Mouse (Mus musculus) neural tube, embryonic 12.5 days (tissue): ENCODE data around the gene Dolk. TPM values are rescaled to one million over a fixed set of nuclear protein-coding genes. Genes with fewer than 3 reads are reported as not detected.

ENCODE experiments used
- ATAC-seq: fragments of 200-750 bp; cut with Nextera tagmentation; 2 replicates; pipeline ENCODE4 v1.8.0; 2017; ENCODE audit warnings: low read depth, mild to moderate bottlenecking, moderate TSS enrichment, moderate library complexity; ENCODE audit not compliant: low FRiP score
- H3K27ac ChIP-seq: fragments of 300-500 bp; sonication (generic); 2 replicates; pipeline ENCODE4 v1.5.1; 2016
- H3K27me3 ChIP-seq: fragments of 300-500 bp; sonication (generic); replicated peaks from 2 replicates; pipeline ENCODE4 v1.6.1; 2016; ENCODE audit warnings: mild to moderate bottlenecking
- H3K36me3 ChIP-seq: fragments of 300-500 bp; sonication (generic); 2 replicates; pipeline ENCODE4 v1.6.1; 2016; ENCODE audit warnings: mild to moderate bottlenecking
- H3K4me1 ChIP-seq: fragments of 300-500 bp; sonication (generic); 2 replicates; pipeline ENCODE4 v1.6.1; 2016
- H3K4me2 ChIP-seq: fragments of 300-500 bp; sonication (generic); replicated peaks from 2 replicates; pipeline ENCODE4 v1.6.1; 2016; ENCODE audit warnings: mild to moderate bottlenecking
- H3K4me3 ChIP-seq: fragments of 300-500 bp; sonication (generic); 2 replicates; pipeline ENCODE4 v1.5.1; 2016
- H3K9ac ChIP-seq: fragments of 300-500 bp; sonication (generic); 2 replicates; pipeline ENCODE4 v1.6.1; 2016; ENCODE audit warnings: mild to moderate bottlenecking
- H3K9me3 ChIP-seq: fragments of 300-500 bp; sonication (generic); 2 replicates; pipeline ENCODE4 v1.6.1; 2016; ENCODE audit warnings: mild to moderate bottlenecking
- WGBS: fragments of 180-500 bp; shearing (Covaris S2); methylation state at CpG from one replicate; pipeline ENCODE4 v1.1.7; 2016; 5-methylcytosine and 5-hydroxymethylcytosine counted together
- polyA plus RNA-seq: library from polyadenylated mRNA; unstranded; fragments of >200 nt; fragmentation: Nextera tagmentation; extraction: Ambion mirVana; gene quantifications from 2 replicates; pipeline ENCODE4 v1.2.1, GENCODE M21; 2016

Dolk gene
- polyA plus RNA-seq, result 27.5 and 28.8 TPM in 2 replicates

GRCm38 (mm10) chr2:30286192-30287026 is at the start of gene Dolk, which contains the start of gene Nup188:
Gene Dolk (minus strand): TSS chr2:30286334.
Gene Nup188 (plus strand): TSS chr2:30286397.
- Histone ChIP-seq H3K4me2 (peak within 1 kb of the TSS; percentile 98), H3K4me3 (peak within 1 kb of the TSS; percentile 96), H3K27ac (peak within 1 kb of the TSS; percentile 48), H3K9me3 (no peaks in the 10 kb centered on the region), H3K4me1 (peaks cover 23% of the 10 kb centered on the region), H3K27me3 (no peaks in the 10 kb centered on the region), H3K36me3 (peaks cover 8% of the 10 kb centered on the region; the same call in 1 of the 2 replicates), H3K9ac (peak within 1 kb of the TSS; percentile 88)
- ATAC-seq, result peak; percentile 89
- WGBS, result under 1% methylated on average over 68 of the region's 68 CpGs

DNA sequence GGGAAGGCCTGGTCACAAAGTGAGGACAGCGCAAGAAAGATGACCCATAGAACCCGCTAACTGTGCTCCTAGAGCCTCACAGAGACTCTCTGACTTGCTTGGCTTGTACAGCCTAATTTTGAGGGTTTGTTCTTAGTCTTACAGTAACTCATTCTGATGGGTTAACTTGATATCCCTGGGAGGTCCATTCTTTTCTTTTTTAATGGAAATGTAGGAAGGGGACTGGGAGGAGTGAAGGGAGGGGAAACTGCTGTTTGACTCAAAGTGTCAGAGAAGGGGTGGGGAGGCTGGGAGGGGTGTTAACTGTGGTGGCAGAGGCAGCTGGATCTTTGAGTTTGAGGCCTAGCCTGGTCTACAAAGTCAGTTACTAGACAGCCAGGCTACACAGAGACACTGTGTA is 49.2 kb upstream of the Dolk start:
- ATAC-seq, result no peak
- no peak overlapping the region for H3K4me3 ChIP-seq
- no peaks in the 10 kb centered on the region for H3K9me3 ChIP-seq
- no peak overlapping the region for H3K9ac ChIP-seq
- H3K27me3 ChIP-seq, result no peaks in the 10 kb centered on the region
- H3K4me1 ChIP-seq, result no peaks in the 10 kb centered on the region
- no peak overlapping the region for H3K4me2 ChIP-seq
- no peak overlapping the region for H3K27ac ChIP-seq
- H3K36me3 ChIP-seq, result peaks cover 98% of the 10 kb centered on the region
- 89% methylated on average over 2 of the region's 2 CpGs for WGBS

DNA sequence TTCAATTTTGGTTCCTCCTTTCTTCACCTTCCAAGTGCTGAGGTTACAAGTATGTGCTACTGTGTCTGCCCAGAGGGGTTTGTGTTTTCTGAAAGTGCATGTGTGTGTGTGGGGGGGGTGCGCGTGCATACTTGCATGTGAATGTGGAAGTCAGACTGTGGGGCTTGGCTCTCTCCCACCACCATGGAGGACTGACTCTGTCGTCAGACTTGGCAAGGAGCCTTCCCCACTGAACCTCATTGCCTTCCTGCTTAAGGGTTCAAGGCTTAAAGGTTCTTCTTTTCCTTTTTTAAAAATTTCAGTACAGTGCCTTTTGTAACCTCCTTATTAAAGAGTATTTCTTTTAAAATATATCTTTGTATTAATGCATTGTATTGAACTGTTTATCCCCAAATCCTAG is 42.7 kb upstream of the Dolk start:
- H3K4me1 ChIP-seq, result no peaks in the 10 kb centered on the region
- H3K4me2 ChIP-seq, result no peak overlapping the region
- peaks cover 96% of the 10 kb centered on the region for H3K36me3 ChIP-seq
- 94% methylated on average over 3 of the region's 3 CpGs for WGBS
- no peak overlapping the region for H3K27ac ChIP-seq
- H3K4me3 ChIP-seq, result no peak overlapping the region
- no peaks in the 10 kb centered on the region for H3K27me3 ChIP-seq
- no peak for ATAC-seq
- H3K9ac ChIP-seq, result no peak overlapping the region
- no peaks in the 10 kb centered on the region for H3K9me3 ChIP-seq

DNA sequence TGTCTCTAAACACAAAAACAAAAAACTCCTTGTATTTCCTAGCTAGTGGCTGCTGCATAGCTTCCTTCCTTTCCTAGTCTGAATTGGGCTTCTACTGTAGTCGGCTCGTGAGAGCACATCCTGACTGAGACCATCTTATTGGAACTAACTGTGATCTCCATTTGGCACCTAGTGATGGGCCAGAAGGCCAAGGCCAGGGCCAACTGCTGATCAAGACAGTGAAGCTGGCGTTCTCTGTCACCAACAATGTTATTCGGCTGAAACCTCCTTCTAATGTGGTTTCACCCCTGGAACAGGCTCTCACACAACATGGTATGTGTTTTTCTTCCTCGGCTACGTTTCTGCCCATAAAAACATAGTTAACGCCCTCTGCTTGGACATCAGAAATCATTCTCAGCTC is 41.1 kb upstream of the Dolk start:
- Histone ChIP-seq H3K27ac (no peak overlapping the region), H3K4me1 (no peaks in the 10 kb centered on the region), H3K27me3 (no peaks in the 10 kb centered on the region), H3K9ac (no peak overlapping the region), H3K4me2 (no peak overlapping the region), H3K4me3 (no peak overlapping the region), H3K9me3 (no peaks in the 10 kb centered on the region), H3K36me3 (peaks cover 96% of the 10 kb centered on the region)
- WGBS, result 94% methylated on average over 7 of the region's 7 CpGs
- ATAC-seq, result no peak

- WGBS, result 95% methylated on average over 5 of the region's 5 CpGs
- no peak overlapping the region for H3K27ac ChIP-seq
- ATAC-seq, result no peak
These were observed 39.2 kb upstream of the Dolk start for GRCm38 (mm10) chr2:30325296-30325695.

GRCm38 (mm10) chr2:30323111-30323510 is 37.0 kb upstream of the Dolk start:
- 87% methylated on average over 7 of the region's 7 CpGs for WGBS
- H3K4me1 ChIP-seq, result no peaks in the 10 kb centered on the region
- no peak overlapping the region for H3K4me3 ChIP-seq
- no peak overlapping the region for H3K9ac ChIP-seq
- no peaks in the 10 kb centered on the region for H3K27me3 ChIP-seq
- no peak overlapping the region for H3K27ac ChIP-seq
- no peak overlapping the region for H3K4me2 ChIP-seq
- no peak for ATAC-seq
- H3K36me3 ChIP-seq, result peaks cover 92% of the 10 kb centered on the region
- H3K9me3 ChIP-seq, result no peaks in the 10 kb centered on the region

More at GRCm38 (mm10) chr2:30325296-30325695, 39.2 kb upstream of the Dolk start:
- Histone ChIP-seq H3K27me3 (no peaks in the 10 kb centered on the region), H3K9me3 (no peaks in the 10 kb centered on the region), H3K9ac (no peak overlapping the region), H3K4me1 (no peaks in the 10 kb centered on the region), H3K36me3 (peaks cover 95% of the 10 kb centered on the region), H3K4me2 (no peak overlapping the region), H3K4me3 (no peak overlapping the region)

DNA sequence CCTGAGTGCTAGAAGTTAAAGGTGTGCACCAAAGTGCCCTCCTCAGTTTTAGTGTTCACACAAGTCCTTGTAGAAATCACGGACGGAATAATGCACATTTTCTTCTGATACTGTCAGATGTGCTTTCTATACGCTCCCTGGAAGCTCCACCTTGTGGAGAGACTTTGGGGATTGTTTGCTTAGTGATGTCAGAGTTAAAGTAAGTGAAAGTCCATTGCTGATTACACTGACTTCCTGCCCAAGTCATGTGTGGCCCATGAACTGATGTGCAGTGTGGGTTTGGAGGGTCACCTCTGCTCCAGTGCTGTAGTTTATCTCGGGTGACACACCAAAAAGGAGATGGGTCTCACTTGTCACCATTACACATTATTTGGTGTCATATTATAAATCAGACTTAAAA is 33.1 kb upstream of the Dolk start:
- Histone ChIP-seq H3K4me3 (no peak overlapping the region), H3K27ac (no peak overlapping the region), H3K9ac (no peak overlapping the region), H3K4me2 (no peak overlapping the region), H3K36me3 (peaks cover 92% of the 10 kb centered on the region), H3K4me1 (no peaks in the 10 kb centered on the region), H3K27me3 (no peaks in the 10 kb centered on the region), H3K9me3 (no peaks in the 10 kb centered on the region)
- no peak for ATAC-seq
- WGBS, result 90% methylated on average over 4 of the region's 4 CpGs

DNA sequence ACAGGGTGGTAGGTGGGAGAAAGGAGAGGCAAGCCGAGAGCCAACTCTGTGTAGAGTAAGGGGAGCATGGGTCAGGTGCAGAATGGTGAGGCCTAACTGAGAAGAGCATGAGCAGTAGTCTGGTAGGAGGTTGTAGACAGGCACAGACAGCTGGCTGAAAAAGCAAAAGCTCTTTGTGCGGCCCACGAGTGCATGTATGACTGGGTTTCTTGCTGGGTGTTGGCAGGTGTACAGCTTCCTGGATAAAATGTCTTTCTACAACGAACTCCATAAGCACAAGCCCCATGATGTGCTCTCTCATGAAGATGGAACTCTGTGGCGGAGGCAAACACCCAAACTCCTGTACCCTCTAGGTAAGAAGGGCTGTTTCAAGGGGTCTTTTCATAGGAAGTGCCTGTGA is 30.8 kb upstream of the Dolk start:
- Histone ChIP-seq H3K9ac (no peak overlapping the region), H3K36me3 (peaks cover 91% of the 10 kb centered on the region), H3K4me3 (no peak overlapping the region), H3K9me3 (no peaks in the 10 kb centered on the region), H3K4me1 (no peaks in the 10 kb centered on the region), H3K27me3 (no peaks in the 10 kb centered on the region), H3K4me2 (no peak overlapping the region), H3K27ac (no peak overlapping the region)
- no peak for ATAC-seq
- 94% methylated on average over 5 of the region's 5 CpGs for WGBS

- Histone ChIP-seq H3K27me3 (no peaks in the 10 kb centered on the region), H3K36me3 (peaks cover 90% of the 10 kb centered on the region), H3K4me2 (no peak overlapping the region), H3K27ac (no peak overlapping the region), H3K4me1 (no peaks in the 10 kb centered on the region), H3K9ac (no peak overlapping the region), H3K4me3 (no peak overlapping the region), H3K9me3 (no peaks in the 10 kb centered on the region)
- no peak for ATAC-seq
- WGBS, result 96% methylated on average over 4 of the region's 4 CpGs
These were observed 30.0 kb upstream of the Dolk start for GRCm38 (mm10) chr2:30316136-30316535.

GRCm38 (mm10) chr2:30311481-30311880 is 25.3 kb upstream of the Dolk start:
- H3K9ac ChIP-seq, result no peak overlapping the region
- no peak overlapping the region for H3K4me2 ChIP-seq
- WGBS, result 98% methylated on average over 2 of the region's 2 CpGs
- no peaks in the 10 kb centered on the region for H3K4me1 ChIP-seq
- no peaks in the 10 kb centered on the region for H3K27me3 ChIP-seq
- no peak overlapping the region for H3K27ac ChIP-seq
- H3K9me3 ChIP-seq, result no peaks in the 10 kb centered on the region
- ATAC-seq, result no peak
- H3K4me3 ChIP-seq, result no peak overlapping the region
- peaks cover 96% of the 10 kb centered on the region for H3K36me3 ChIP-seq

DNA sequence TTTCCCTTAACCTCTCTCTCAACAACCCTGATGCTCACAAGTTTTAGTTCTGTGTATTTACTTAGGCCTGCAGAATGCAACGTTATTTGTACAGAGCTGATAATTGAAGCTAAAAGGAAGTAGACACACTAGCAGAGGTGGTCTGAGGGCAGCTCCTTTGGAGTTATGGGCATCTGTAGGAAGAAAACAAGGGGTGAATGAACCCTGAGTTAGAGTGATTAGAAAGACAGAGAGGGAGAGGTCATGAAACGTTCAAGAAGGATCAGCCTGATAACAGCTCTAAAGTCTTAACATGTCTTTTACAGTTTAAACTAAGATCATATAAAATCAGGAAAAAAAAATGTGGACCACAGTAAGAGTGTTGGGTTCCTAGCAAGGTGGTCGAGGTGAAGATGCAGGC is 23.2 kb upstream of the Dolk start:
- Histone ChIP-seq H3K27me3 (no peaks in the 10 kb centered on the region), H3K27ac (no peak overlapping the region), H3K36me3 (peaks cover 96% of the 10 kb centered on the region), H3K9ac (no peak overlapping the region), H3K4me2 (no peak overlapping the region), H3K9me3 (no peaks in the 10 kb centered on the region), H3K4me1 (no peaks in the 10 kb centered on the region), H3K4me3 (no peak overlapping the region)
- no peak for ATAC-seq
- 87% methylated on average over 3 of the region's 3 CpGs for WGBS

- Histone ChIP-seq H3K4me2 (no peak overlapping the region), H3K9me3 (no peaks in the 10 kb centered on the region), H3K27me3 (no peaks in the 10 kb centered on the region), H3K4me1 (no peaks in the 10 kb centered on the region), H3K36me3 (peaks cover 98% of the 10 kb centered on the region), H3K9ac (no peak overlapping the region), H3K27ac (no peak overlapping the region), H3K4me3 (no peak overlapping the region)
- WGBS, result 97% methylated on average over 7 of the region's 7 CpGs
- ATAC-seq, result no peak
These were observed 20.0 kb upstream of the Dolk start for GRCm38 (mm10) chr2:30306087-30306486.

- Histone ChIP-seq H3K27me3 (no peaks in the 10 kb centered on the region), H3K4me2 (no peak overlapping the region), H3K4me1 (no peaks in the 10 kb centered on the region), H3K9ac (no peak overlapping the region), H3K36me3 (peaks cover 79% of the 10 kb centered on the region), H3K27ac (no peak overlapping the region), H3K9me3 (no peaks in the 10 kb centered on the region), H3K4me3 (no peak overlapping the region)
- 89% methylated on average over 5 of the region's 5 CpGs for WGBS
- ATAC-seq, result no peak
These were observed 13.8 kb upstream of the Dolk start for GRCm38 (mm10) chr2:30299966-30300365.
